Mouse (Mus musculus) forebrain, embryonic 15.5 days (tissue): ENCODE measurements at regions not wholly inside any gene's neighbourhood (a gene's known extent, or its start where the extent isn't known, plus 50 kb on each side); places are given as distances from the start of the nearest gene placed in this dataset.

Experiments used
- ATAC-seq: fragments of 200-750 bp; cut with Nextera tagmentation; replicated peaks from 2 replicates; pipeline ENCODE4 v1.8.0; 2017; ENCODE audit warnings: mild to moderate bottlenecking, moderate TSS enrichment, moderate library complexity
- H3K27ac ChIP-seq: fragments of 300-500 bp; sonication (generic); replicated peaks from 2 replicates; pipeline ENCODE4 v1.5.1; 2015; ENCODE audit warnings: mild to moderate bottlenecking, inconsistent platforms
- H3K27me3 ChIP-seq: fragments of 300-500 bp; sonication (generic); 2 replicates; pipeline ENCODE4 v1.6.1; 2015; ENCODE audit warnings: inconsistent platforms
- H3K36me3 ChIP-seq: fragments of 300-500 bp; sonication (generic); 2 replicates; pipeline ENCODE4 v1.6.1; 2015; ENCODE audit warnings: mild to moderate bottlenecking, inconsistent platforms
- H3K4me1 ChIP-seq: fragments of 300-500 bp; sonication (generic); 2 replicates; pipeline ENCODE4 v1.6.1; 2015; ENCODE audit warnings: inconsistent platforms
- H3K4me2 ChIP-seq: fragments of 300-500 bp; sonication (generic); replicated peaks from 2 replicates; pipeline ENCODE4 v1.6.1; 2015; ENCODE audit warnings: mild to moderate bottlenecking, inconsistent platforms
- H3K4me3 ChIP-seq: fragments of 300-500 bp; sonication (generic); 2 replicates; pipeline ENCODE4 v1.5.1; 2015; ENCODE audit warnings: mild to moderate bottlenecking, inconsistent platforms
- H3K9ac ChIP-seq: fragments of 300-500 bp; sonication (generic); replicated peaks from 2 replicates; pipeline ENCODE4 v1.6.1; 2015; ENCODE audit warnings: mild to moderate bottlenecking, inconsistent platforms
- H3K9me3 ChIP-seq: fragments of 300-500 bp; sonication (generic); 2 replicates; pipeline ENCODE4 v1.6.1; 2016; ENCODE audit warnings: inconsistent platforms
- WGBS: fragments of 180-500 bp; shearing (Covaris S2); methylation state at CpG from one replicate; pipeline ENCODE4 v1.1.7; 2015; ENCODE audit warnings: mixed read lengths; 5-methylcytosine and 5-hydroxymethylcytosine counted together

DNA sequence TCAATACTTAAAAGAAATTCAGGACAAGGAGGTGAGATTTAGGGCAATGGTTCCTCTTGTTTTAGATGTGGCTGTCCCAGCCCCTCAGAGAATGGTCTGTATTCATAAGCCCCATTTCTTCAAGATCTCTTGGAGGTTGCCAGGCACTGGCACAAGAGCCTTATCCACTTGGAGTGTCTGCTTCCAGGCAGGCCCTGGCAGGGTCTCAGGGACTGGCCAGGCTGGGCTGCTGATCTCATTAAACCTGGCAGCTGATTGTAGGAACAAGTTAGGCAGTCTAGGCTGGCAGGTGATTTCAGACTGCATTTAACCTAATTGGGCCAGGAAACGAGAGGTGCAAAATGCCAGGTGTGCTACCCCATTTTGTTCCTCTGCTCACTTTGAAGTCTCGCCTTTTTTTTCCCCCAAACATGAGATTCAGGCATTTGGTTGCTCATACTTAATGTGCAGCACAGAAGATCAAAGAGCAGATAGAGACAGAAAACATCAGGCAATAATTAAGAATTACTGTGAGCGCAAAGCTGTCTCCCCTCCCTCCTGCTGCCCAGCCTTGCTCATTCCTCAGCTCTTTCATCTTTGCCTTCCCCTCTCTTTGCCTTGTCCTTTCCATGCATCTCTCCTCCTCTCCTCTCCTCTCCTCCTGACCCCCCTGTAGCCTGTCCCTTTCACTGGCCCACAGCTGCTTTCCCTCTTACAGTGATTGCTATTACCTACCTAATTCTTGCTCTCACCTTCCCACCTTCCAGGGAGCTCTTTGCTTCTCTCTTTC is 449.3 kb downstream of the Gm9195 start:
- H3K9me3 ChIP-seq, result no peaks in the 10 kb centered on the region
- H3K27me3 ChIP-seq, result no peaks in the 10 kb centered on the region
- peaks cover 17% of the 10 kb centered on the region for H3K4me1 ChIP-seq
- 27% methylated on average over 3 of the region's 3 CpGs for WGBS
- H3K4me2 ChIP-seq, result no peak overlapping the region
- no peak overlapping the region for H3K9ac ChIP-seq
- no peak overlapping the region for H3K4me3 ChIP-seq
- H3K36me3 ChIP-seq, result no peaks in the 10 kb centered on the region
- ATAC-seq, result peak; percentile 80
- H3K27ac ChIP-seq, result peak overlapping the region; percentile 74

DNA sequence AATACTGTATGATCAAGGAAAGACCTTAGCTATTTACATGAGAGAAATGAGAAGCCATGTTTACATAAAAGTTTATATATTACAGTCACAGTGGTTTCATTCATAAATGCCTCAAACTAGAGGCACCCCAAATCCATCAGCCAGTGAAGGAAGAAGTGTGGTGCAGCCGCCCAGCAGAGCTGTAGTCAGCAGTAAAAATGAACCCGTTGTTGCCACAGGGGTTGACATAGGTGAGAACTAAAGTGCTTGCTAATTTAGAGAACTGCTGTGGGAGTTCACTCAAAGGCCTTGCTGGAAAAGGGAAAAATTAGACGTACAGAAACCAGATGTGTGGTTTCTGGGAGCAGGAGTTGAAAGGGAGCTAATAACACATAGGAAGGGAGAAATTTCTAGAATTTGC is 461.2 kb downstream of the Gm9195 start:
- Histone ChIP-seq H3K4me2 (no peak overlapping the region), H3K4me1 (no peaks in the 10 kb centered on the region), H3K36me3 (no peaks in the 10 kb centered on the region), H3K27me3 (no peaks in the 10 kb centered on the region), H3K9ac (no peak overlapping the region), H3K4me3 (no peak overlapping the region), H3K27ac (no peak overlapping the region), H3K9me3 (no peaks in the 10 kb centered on the region)
- ATAC-seq, result no peak
- WGBS, result 80% methylated on average over 3 of the region's 3 CpGs

DNA sequence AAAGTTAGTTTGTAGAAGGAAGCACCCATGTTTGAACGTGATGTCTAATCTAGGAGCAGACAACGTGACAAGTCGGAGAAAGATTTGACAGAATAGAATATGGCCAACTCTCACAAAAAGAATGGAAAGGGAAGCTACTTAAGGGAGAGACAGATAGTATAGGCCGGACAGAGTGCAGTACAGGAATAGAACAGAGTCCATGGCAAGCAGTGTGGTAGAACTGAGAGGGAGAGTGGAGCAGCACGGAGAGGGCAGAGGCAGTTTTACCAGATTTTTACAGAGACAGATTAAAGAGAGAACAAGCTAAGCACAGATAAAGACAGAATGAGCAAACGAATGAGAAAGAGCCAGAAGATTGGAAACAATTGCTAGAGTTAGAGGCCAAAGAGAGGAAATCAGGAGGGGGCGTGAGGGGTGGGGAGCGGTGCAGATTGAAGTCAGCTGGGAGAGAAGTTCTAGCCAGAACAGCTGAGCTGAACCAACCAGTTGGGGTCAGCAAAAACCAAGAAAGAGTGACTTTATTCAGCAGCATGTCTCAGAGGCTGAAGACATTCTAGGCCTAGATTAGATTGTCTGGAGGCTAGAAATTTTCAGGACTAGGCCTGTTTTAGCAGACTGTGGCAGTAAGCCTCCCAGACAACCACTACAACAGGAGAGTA is 464.1 kb downstream of the Gm9195 start:
- 70% methylated on average over 8 of the region's 8 CpGs for WGBS
- no peak for ATAC-seq
- Histone ChIP-seq H3K4me1 (no peaks in the 10 kb centered on the region), H3K4me2 (no peak overlapping the region), H3K36me3 (no peaks in the 10 kb centered on the region), H3K27me3 (no peaks in the 10 kb centered on the region), H3K27ac (no peak overlapping the region), H3K4me3 (no peak overlapping the region), H3K9me3 (no peaks in the 10 kb centered on the region), H3K9ac (no peak overlapping the region)

DNA sequence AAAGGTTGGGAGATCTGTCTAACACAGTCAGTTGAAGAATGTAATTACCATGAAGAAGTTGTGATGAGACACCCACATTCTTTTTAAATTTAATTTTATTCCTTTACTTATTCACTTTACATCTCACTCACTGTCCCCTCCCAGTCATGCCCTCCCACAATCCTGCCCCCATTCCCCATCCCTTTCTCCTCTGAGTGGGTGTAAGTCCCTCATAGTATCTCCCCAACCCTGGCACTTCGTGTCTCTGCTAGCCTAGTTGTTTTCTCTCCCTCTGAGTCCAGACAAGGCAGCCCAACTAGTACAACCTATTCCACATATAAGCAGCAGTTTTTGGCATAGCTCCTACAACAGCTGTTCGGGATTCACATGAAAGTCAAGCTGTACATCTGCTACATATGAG is 487.3 kb downstream of the Gm9195 start:
- no peaks in the 10 kb centered on the region for H3K36me3 ChIP-seq
- H3K9me3 ChIP-seq, result no peaks in the 10 kb centered on the region
- H3K27me3 ChIP-seq, result no peaks in the 10 kb centered on the region
- H3K27ac ChIP-seq, result no peak overlapping the region
- H3K4me2 ChIP-seq, result no peak overlapping the region
- 74% methylated on average over 2 of the region's 2 CpGs for WGBS
- H3K9ac ChIP-seq, result no peak overlapping the region
- ATAC-seq, result no peak
- H3K4me3 ChIP-seq, result no peak overlapping the region
- no peaks in the 10 kb centered on the region for H3K4me1 ChIP-seq

DNA sequence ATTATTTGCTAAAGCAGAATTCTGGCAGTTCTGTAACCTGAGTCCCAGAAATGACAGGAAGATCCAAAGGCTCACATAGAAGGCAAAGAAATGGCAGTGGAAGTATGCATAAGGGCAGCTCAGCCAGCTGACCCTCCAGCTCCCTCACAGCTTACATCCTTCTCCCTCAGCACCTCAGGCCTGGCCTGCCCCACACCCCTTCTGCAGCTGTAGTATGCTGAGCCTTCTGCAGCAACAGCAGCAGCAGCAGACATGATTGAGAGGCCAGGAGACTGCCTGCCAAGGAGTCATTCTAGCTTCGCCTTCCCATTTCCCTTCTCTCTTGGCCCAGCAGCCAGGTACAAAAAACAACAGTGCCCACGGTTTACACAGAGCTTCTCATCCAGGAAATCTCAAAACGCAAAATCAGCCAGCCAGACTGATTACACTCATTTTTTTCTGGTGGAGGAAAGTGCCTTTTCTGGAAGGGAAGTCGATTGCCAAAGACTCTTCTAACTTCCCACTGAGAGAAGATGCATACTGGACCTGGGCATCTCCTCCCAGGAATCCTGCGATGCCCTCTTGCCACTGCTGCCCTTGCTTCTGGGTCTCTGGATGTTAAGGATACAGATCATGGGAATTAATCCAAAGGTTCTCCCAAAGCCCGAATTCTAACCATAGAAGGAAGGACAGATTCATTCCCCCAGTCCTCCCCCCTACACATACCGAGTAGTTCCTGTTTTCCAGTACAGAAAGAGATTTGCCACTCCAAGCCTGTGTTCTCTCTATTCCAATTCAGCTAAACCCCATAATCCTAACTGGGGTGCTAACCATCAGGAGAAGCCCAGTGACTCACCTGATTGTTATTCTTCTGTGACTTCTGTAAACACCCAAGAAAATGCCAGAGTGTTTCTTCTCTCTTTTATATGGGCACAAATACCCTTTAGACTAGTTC is 489.2 kb downstream of the Gm9195 start:
- H3K36me3 ChIP-seq, result no peaks in the 10 kb centered on the region
- no peaks in the 10 kb centered on the region for H3K27me3 ChIP-seq
- no peak overlapping the region for H3K27ac ChIP-seq
- H3K9ac ChIP-seq, result no peak overlapping the region
- no peak overlapping the region for H3K4me3 ChIP-seq
- 69% methylated on average over 7 of the region's 7 CpGs for WGBS
- no peak for ATAC-seq
- no peak overlapping the region for H3K4me2 ChIP-seq
- H3K4me1 ChIP-seq, result no peaks in the 10 kb centered on the region
- no peaks in the 10 kb centered on the region for H3K9me3 ChIP-seq

DNA sequence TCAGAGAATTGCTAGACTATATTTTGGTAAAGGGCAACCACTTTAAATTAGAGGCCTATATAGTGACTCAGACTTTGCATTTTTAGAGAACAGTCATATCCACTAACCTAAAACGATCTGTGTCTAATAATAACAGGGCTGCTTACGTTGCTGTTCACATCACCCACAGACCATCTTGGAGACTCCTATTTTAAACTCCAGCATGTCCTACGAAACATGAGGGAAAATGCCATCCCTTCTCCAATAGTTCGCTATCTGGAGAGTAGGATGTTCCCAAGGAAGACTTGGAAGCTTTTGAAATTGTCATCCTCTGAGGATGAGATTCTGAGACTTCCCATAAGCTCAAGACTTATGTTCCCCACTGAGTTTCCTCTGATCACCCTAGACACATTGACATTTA is 518.6 kb downstream of the Gm9195 start:
- 86% methylated on average over 4 of the region's 4 CpGs for WGBS
- Histone ChIP-seq H3K4me2 (no peak overlapping the region), H3K36me3 (no peaks in the 10 kb centered on the region), H3K4me3 (no peak overlapping the region), H3K9ac (no peak overlapping the region), H3K9me3 (no peaks in the 10 kb centered on the region), H3K27ac (no peak overlapping the region), H3K4me1 (no peaks in the 10 kb centered on the region), H3K27me3 (no peaks in the 10 kb centered on the region)
- ATAC-seq, result no peak

DNA sequence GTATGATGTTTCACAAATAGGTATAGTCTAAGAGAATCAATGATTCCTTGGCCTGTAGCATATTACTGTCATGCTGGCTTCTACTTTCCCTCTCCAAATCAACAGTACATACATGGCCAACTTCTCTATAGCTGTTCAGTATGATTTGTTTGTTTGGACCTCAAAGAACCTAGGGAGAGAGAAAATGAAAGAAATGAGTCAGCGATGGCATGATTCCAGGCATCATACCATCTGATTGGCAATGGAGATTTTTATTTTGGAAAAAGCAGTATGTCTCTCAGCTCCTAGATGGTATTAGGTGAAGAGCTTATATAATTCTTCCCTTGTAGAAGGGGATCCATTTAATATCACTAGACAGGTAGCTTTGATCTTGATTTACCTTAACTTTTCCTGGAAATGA is 519.1 kb downstream of the Gm9195 start:
- H3K9ac ChIP-seq, result no peak overlapping the region
- WGBS, result 94% methylated on average over 1 of the region's 1 CpGs
- no peak overlapping the region for H3K4me2 ChIP-seq
- no peak overlapping the region for H3K4me3 ChIP-seq
- ATAC-seq, result no peak
- no peaks in the 10 kb centered on the region for H3K4me1 ChIP-seq
- no peaks in the 10 kb centered on the region for H3K27me3 ChIP-seq
- H3K27ac ChIP-seq, result no peak overlapping the region
- no peaks in the 10 kb centered on the region for H3K9me3 ChIP-seq
- no peaks in the 10 kb centered on the region for H3K36me3 ChIP-seq

DNA sequence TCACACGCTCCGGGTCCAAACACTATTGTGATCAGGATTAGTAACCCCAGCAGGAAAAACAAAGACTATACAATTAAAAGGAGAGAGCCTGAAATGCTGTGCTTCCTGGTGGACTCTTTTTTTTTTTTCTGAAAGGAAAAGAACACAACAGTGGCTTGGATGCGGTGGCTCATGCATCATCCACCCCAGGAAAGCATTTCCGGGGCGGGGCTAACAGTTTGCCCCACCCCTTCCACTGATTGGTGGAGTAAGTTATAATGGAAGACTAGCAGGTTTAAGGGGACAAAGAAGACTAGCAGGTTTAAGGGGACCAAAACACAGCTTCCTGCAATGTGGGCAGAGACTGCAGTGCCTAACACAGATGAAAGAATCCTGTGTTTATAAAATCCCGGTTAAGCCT is 524.0 kb downstream of the Gm9195 start:
- H3K9ac ChIP-seq, result no peak overlapping the region
- H3K27ac ChIP-seq, result no peak overlapping the region
- WGBS, result 31% methylated on average over 6 of the region's 6 CpGs
- H3K27me3 ChIP-seq, result no peaks in the 10 kb centered on the region
- H3K4me2 ChIP-seq, result no peak overlapping the region
- no peaks in the 10 kb centered on the region for H3K9me3 ChIP-seq
- H3K4me3 ChIP-seq, result no peak overlapping the region
- no peaks in the 10 kb centered on the region for H3K36me3 ChIP-seq
- H3K4me1 ChIP-seq, result peaks cover 9% of the 10 kb centered on the region; the same call in 1 of the 2 replicates
- no peak for ATAC-seq

DNA sequence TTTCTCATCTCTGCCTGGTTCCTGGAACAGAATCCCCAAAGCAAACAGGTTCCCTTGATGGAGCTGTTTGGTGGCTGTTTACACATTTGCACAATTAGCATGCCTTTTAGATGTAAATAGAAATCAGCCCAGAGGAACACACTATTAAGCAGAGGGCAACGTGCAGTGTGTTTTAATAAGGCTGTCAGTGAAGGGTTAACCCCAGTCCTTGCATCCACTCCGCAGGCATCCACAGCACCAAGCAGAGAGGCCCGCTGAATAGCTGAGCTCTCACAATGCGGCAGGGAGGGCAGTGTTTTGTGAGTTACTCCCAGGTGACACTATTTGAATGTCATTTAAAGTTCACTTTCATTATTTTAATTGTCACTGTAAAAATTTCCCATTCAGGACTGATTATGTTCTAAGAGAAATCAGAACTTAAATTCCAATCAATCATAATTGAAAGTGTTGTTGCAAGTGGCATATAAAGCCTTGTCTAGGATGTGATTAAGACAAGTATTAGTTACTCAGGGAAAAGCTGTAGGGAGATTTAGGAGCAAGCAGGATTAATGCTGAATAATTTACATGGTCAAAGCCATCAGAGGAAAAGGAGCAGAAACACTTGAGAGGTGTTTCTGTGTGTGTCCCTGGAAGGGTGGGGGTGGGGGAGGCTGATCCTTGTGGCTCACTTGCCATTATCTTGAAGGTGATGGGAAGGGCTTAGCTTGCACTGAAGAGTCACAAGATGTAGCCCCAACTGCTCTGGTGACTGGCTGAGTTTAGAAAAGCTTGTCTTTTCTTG is 528.1 kb downstream of the Gm9195 start:
- Histone ChIP-seq H3K4me3 (no peak overlapping the region), H3K9me3 (no peaks in the 10 kb centered on the region), H3K4me2 (no peak overlapping the region), H3K9ac (no peak overlapping the region), H3K27me3 (0 out of 2 replicates have a peak, but pooled peaks cover 4% of the 10 kb centered on the region), H3K4me1 (peaks cover 9% of the 10 kb centered on the region; the same call in 1 of the 2 replicates), H3K27ac (no peak overlapping the region), H3K36me3 (no peaks in the 10 kb centered on the region)
- ATAC-seq, result peak; percentile 89
- 1% methylated on average over 4 of the region's 4 CpGs for WGBS

DNA sequence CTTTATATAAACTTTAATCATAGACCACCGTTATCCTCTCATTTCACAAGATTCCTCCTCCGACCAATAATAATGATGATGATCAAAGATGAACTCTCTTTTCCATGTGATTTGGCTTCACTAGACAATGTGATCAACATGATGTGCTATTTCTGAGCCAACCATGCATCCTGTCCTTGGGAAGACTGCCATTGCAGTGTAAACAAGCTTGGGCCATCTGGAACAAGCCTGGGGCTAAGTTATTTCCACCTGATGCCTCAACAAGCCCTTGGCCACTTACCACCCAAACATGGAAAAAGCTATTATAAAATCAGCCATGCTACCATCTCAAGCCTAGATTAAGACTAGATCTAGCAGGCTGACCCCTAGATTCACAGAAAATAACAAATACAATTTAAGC is 542.9 kb downstream of the Gm9195 start:
- Histone ChIP-seq H3K27me3 (no peaks in the 10 kb centered on the region), H3K4me3 (no peak overlapping the region), H3K27ac (no peak overlapping the region), H3K36me3 (no peaks in the 10 kb centered on the region), H3K9me3 (no peaks in the 10 kb centered on the region), H3K4me2 (no peak overlapping the region), H3K4me1 (no peaks in the 10 kb centered on the region), H3K9ac (no peak overlapping the region)
- ATAC-seq, result no peak
- 86% methylated on average over 2 of the region's 2 CpGs for WGBS

DNA sequence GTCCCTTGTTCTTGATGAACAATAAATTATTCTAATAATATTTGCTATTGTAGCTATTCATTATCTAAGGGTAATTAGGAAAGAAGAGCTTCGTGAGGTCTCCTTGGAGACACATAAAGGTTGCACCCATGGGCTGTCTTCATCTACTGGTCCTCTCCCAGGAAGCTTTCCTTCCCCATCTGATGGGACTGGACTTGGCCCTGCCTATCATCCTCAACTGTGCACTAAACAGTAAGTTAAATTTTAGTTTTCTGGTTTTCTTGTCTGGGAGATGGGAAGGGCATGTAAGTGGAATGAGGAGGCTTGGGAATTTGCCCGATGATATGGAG is 554.5 kb downstream of the Gm9195 start:
- H3K4me2 ChIP-seq, result no peak overlapping the region
- H3K4me3 ChIP-seq, result no peak overlapping the region
- 0 out of 2 replicates have a peak, but pooled peaks cover 3% of the 10 kb centered on the region for H3K4me1 ChIP-seq
- 59% methylated on average over 2 of the region's 2 CpGs for WGBS
- no peaks in the 10 kb centered on the region for H3K36me3 ChIP-seq
- ATAC-seq, result no peak
- no peaks in the 10 kb centered on the region for H3K9me3 ChIP-seq
- no peaks in the 10 kb centered on the region for H3K27me3 ChIP-seq
- H3K27ac ChIP-seq, result no peak overlapping the region
- no peak overlapping the region for H3K9ac ChIP-seq
